Mouse (Mus musculus) CD8-positive naive resting alpha-beta T cell, adult 2 months (primary cell): ENCODE measurements around the gene Ogdhl.
"Not testable (repeated sequence)": the region's sequence is repeated elsewhere in the genome, so short reads cannot be mapped to it uniquely, and the experiment has no call there.

Experiments
- DNase-seq, 2 experiments: peaks; one replicate each; pipeline ENCODE4 v3.0.0; 2022; ENCODE audit warnings: low read depth in 2 of 2, low spot score in 2 of 2

Ogdhl gene

GRCm38 (mm10) chr14:32321732-32322685 lies at the start of gene Ogdhl:
Gene Ogdhl (plus strand): TSS chr14:32322019.
- no peak for DNase-seq

DNA sequence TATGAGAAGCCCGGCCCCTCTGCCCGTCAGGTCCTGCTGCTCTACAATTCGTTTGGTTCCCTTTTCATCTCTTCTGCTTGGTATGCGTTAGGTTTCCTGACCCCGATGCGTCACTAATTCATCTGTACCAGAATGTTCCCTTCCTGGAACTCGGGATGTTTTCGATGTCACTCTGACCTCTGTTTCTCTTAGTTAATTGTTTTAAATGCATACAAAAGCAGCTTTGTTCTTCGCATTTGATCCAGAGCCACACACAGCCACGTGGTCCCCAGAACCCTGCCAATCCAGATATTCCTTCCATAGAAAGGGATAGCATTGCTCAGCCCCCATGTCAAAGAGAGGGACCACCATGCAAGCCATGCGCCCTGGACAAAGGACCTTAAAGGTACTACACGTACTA lies 20.2 kb upstream of the Ogdhl start:
- DNase-seq, result no peak

DNA sequence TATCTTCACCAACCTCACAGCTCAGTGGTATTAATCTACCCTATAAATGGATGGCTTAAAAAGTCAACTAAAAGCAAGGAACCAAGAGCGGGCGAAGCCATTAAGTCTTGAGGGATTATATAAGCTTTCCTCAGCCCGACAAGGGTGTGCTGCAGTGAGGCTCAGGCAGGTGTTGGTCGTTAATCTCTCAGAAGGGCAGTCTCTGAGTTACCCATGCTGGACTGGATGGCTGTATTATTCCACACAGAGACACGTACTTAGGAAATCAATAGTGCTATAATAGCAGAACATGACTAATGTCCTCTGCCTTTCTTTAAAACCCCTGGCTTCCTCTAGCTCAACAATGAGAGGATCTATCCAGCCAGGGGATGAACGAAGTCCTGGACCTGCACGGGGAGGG lies 19.4 kb upstream of the Ogdhl start:
- no peak for DNase-seq

GRCm38 (mm10) chr14:32304921-32305320 lies 16.9 kb upstream of the Ogdhl start:
- DNase-seq, result no peak

- no peak for DNase-seq
Observed at GRCm38 (mm10) chr14:32309876-32310275, 11.9 kb upstream of the Ogdhl start.

- no peak for DNase-seq
Observed at GRCm38 (mm10) chr14:32311381-32312035, 10.3 kb upstream of the Ogdhl start.

DNA sequence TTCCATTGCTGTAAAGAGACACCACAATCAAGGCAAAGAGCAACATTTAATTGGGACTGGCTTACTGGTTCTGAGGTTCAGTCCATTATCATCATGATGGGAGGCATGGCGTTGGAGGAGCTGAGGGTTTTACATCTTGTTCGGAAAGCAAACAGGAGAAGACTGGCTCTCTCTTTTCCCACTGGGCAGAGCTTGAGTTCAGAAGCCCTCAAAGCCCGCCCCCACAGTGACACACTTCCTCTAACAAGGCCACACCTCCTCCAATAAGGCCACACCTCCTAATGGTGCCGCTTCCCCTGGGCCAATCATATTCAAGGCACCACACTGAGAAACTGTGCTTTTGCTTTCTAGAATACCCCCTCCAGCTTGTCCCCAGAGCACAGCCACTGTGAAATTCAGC lies 4.0 kb upstream of the Ogdhl start:
- DNase-seq, result no peak

GRCm38 (mm10) chr14:32323221-32323620 lies 1.4 kb downstream of the Ogdhl start:
- DNase-seq, result no peak

DNA sequence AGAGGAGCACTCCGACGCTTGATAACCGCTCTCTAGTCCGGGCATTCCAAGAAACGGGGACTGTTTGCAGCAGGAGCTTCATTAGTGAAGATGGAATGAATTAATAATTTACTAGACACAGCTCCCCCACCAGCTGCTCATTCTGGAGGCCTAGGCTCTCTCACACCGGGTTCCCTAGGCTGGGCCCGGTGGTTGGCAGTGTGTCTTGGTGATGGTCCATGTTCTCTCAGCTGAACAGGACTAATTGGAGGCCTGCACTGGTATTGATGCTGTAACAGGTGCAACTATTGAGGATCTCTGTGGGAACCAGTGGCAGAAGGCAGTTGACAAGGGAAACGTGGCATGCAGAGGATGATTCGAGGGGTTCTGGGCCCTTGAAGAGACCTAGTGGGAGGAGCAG lies 5.5 kb downstream of the Ogdhl start:
- no peak for DNase-seq

- DNase-seq, result no peak
Observed at GRCm38 (mm10) chr14:32332515-32333445, 11.0 kb downstream of the Ogdhl start.

DNA sequence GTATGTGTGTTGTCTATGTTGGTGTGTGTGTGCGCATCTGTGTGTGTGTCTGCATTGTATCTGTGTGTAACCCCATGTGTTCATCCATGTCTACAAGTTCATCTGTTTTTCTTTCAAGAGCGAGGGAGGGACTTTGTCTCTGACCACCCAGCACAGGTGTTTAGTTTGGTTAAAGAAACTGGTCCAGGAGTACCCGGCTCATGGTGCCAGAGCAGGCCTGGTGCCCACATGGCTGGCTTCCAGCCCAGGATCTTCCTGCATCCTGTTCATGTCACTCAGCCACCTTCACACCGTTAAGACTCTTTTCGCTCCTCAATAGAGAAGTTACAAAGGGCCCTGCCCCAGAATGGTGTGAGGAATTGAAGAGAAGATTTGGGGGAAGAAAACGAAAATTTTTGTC lies 14.2 kb downstream of the Ogdhl start:
- no peak for DNase-seq

DNA sequence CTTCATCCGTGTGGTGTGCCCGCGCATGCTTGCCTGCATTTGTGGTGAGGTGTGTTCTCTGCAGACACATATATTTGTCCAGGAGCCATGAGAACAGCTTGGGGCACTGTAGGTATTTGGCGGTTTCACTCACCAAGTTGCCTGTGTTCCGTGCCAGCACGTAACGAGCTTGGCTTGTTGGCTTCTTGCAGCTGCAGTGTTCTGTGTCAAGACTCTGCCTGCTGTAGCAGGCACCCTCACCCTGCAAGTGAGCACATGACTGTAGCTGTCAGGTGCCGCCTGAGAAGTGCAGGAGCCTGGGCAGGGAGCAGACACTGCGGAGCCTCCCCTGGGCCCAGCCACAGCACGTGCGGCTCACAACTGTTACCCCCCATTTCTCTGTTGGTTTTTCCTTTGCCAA lies 14.7 kb downstream of the Ogdhl start:
- DNase-seq, result no peak

DNA sequence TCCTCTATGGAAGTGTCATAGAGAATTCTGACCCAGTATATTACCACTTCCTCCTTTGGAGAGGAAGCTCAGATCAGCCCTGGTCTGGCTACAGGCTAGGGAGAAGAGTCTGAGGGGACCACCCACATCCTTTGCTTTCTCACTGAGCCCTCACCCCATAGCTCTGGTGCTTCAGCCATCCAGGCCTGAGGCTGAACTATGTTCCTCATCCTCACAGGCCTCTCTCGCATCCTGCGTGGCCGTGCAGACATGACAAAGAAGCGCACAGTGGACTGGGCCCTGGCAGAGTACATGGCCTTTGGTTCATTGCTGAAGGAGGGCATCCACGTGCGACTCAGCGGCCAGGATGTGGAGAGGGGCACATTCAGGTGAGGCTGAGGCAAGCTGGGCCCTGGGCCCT lies 20.0 kb downstream of the Ogdhl start:
- DNase-seq, result no peak

GRCm38 (mm10) chr14:32344176-32344575 lies 22.4 kb downstream of the Ogdhl start:
- no peak for DNase-seq

DNA sequence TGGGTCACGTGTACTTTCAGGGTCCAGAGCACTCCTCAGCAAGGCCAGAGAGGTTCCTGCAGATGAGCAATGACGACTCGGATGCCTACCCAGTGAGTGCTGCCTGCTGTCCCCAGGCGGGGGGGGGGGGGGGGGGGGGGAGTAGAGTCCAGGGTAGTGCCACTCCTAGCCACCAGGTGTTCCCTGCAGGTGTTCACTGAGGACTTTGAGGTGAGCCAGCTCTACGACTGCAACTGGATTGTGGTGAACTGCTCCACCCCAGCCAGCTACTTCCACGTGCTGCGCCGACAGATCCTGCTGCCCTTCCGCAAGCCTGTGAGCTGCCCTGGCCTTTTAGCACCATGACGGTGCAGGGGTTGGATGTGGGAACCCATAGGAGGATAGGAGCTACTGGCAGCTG lies 22.9 kb downstream of the Ogdhl start:
- DNase-seq, result no peak

DNA sequence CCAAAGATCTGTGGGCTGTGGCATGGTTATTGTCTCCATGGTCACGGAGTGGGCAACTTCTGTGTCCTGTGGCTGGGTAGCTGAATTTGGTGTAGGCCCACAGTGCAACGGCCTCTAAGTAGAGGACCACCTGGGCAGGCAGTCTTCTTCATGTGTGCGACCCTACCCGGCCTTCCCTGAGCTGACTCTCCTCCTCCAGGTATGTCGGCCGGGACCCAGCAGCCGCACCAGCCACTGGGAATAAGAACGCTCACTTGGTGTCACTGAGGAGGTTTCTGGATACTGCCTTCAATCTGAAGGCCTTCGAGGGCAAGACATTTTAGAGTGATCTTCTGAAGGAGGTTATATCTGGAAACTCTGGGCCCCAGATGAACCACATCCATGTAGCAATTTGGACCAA lies 25.5 kb downstream of the Ogdhl start:
- no peak for DNase-seq

DNA sequence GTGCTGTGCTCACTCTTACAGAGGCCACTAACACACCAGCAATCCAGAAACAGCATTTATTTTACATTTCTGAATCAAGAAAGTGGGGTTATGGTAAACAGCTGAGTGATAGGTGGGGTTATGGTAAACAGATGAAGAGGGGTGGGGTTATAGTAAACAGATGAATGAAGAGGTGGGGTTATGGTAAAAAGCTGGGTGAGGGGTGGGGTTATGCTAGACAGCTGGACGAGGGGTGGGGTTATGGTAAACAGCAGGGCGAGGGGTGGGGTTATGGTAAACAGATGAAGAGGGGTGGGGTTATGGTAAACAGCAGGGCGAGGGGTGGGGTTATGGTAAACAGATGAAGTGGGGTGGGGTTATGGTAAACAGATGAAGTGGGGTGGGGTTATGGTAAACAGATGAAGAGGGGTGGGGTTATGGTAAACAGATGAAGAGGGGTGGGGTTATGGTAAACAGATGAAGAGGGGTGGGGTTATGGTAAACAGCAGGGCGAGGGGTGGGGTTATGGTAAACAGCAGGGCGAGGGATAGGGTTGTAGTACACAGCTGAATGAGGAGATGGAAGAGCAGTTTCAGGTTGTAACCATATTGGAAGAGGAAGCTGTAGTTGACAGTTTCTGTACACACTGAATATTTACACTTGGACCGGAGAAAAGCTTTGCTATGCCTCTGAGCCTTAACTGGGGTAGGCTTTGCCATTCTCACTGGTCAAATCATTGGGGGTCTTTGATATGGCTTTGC lies 29.5 kb downstream of the Ogdhl start:
- not testable (repeated sequence) for DNase-seq

GRCm38 (mm10) chr14:32364359-32364758 lies 42.5 kb downstream of the Ogdhl start:
- no peak for DNase-seq

DNA sequence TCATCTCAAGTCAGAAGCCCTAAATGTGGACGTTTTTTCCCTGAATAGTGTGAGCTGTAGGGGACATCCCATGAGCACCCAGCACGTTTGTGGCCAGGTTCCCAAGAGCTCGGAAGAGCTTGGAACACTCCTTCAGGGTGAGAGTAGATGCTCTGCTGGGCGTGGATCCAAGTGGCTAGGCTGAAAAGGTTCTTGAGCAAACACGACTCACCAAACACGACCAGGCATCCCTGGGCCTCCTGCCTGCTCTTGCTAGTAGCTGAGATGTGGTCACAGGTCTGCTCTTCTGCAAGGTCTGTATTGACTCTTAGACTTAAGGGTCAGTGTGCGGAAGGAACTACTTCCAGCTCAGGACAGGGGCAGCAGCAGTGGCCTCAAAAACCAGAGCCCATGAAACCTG lies 47.9 kb downstream of the Ogdhl start:
- no peak for DNase-seq

- no peak for DNase-seq
Observed at GRCm38 (mm10) chr14:32372510-32372909, 50.7 kb downstream of the Ogdhl start.
